Mouse (Mus musculus): ENCODE results near the gene Fscn2.

DNA sequence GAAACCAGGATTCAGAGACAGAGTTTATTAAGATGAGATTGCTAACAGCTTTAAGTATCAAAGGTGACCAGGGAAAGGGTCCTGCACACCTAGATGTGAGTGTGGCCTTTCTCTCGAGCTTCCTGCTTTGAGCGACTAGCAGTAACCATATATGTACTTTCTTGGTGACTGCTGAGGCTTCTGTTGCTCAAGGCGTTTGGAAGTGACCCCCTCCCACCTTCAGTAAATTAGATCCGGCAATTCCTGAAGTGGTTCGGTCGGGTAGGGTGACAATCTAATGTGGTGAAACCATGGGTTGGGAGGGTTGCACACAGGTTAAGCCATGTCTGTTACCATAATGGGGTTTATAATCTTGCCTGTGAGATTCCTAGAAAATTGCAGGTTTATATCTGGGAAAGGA, 49.3 kb upstream of the Fscn2 start:
- no peak for TF ChIP-seq POLR2A (IDR thresholded peaks at IDR 0.05; ENCODE audit: low read depth, low read length)
- no peak for TF ChIP-seq CTCF (IDR thresholded peaks at IDR 0.05; ENCODE audit: extremely low read depth, insufficient read length, insufficient replicate concordance, low read depth, low read length)

Measured in small intestine, adult 2 months (tissue).